8 mouse cellular contexts compared by ENCODE assay signal in genomic region chr2:181693339-181694280, GRCm38 (mm10). TPM values are rescaled to one million over a fixed set of nuclear protein-coding genes. Genes with fewer than 3 reads are reported as not detected.
DNase-seq lines count a peak whose midpoint lies in the region; ATAC-seq and TF ChIP-seq lines count a peak whose summit lies in the region.

Rgs19 (minus strand) TSS chr2:181693977.

- TF ChIP-seq CTCF in heart, adult 2 months (IDR thresholded peaks at IDR 0.05): peak; percentile 27
- TF ChIP-seq CTCF in midbrain, postnatal 0 days (IDR thresholded peaks at IDR 0.05): peak; percentile 18

- peak within 1 kb of the TSS; percentile 61 for H3K27ac ChIP-seq in embryonic facial prominence, embryonic 14.5 days (replicated peaks; ENCODE audit: low read depth, low read length)
- H3K27ac ChIP-seq in heart, adult 2 months: peak within 1 kb of the TSS; percentile 66
- H3K27ac ChIP-seq in limb, embryonic 15.5 days: peak within 1 kb of the TSS; percentile 80
- peak within 1 kb of the TSS; percentile 18 for H3K27ac ChIP-seq in midbrain, postnatal 0 days (ENCODE audit: low read depth, low read length)

- WGBS in embryonic facial prominence, embryonic 14.5 days: 1% methylated on average over 48 of the region's 75 CpGs
- 1% methylated on average over 75 of the region's 75 CpGs for WGBS in heart, adult 2 months
- under 1% methylated on average over 67 of the region's 75 CpGs for WGBS in limb, embryonic 15.5 days
- 0% methylated on average over 56 of the region's 75 CpGs for WGBS in midbrain, postnatal 0 days

- no peaks in the 10 kb centered on the region for H3K9me3 ChIP-seq in embryonic facial prominence, embryonic 14.5 days (ENCODE audit: control insufficient read depth, low read length)
- no peaks in the 10 kb centered on the region for H3K9me3 ChIP-seq in limb, embryonic 15.5 days
- no peaks in the 10 kb centered on the region for H3K9me3 ChIP-seq in midbrain, postnatal 0 days (ENCODE audit: low read length)

- peak; percentile 37 for TF ChIP-seq POLR2A in heart, adult 2 months (IDR thresholded peaks at IDR 0.05; ENCODE audit: insufficient read depth, low read depth, low read length)

- DNase-seq in urinary bladder, adult 18-20 months (ENCODE audit: low spot score in 2 of 2): peak; percentile 75 to 80
- DNase-seq in urinary bladder, postnatal 10 days (ENCODE audit: low spot score): no peak
- peak; percentile 92 for DNase-seq in embryonic facial prominence, embryonic 14.5 days (ENCODE audit: low spot score)
- DNase-seq in heart, adult 2 months: peak; percentile 90 to 94
- peak; percentile 62 to 64 for DNase-seq in kidney, adult 8-10 months
- DNase-seq in midbrain, postnatal 0 days (ENCODE audit: low spot score): peak; percentile 70
- peak; percentile 91 to 93 for DNase-seq in spleen, postnatal 36 days (ENCODE audit: low spot score in 2 of 2)

- H3K79me2 ChIP-seq in heart, adult 2 months (replicated peaks; ENCODE audit: control insufficient read depth, insufficient read depth, low read length): no peaks in the 10 kb centered on the region

- intact Hi-C loops in heart, adult 2 months (cut with DNase I): no loop called here

- ATAC-seq in embryonic facial prominence, embryonic 14.5 days (ENCODE audit: low read depth): peak; percentile 91
- peak; percentile 81 for ATAC-seq in limb, embryonic 15.5 days (ENCODE audit: insufficient number of reproducible peaks, low FRiP score, low TSS enrichment, low read depth)
- peak; percentile 75 for ATAC-seq in midbrain, postnatal 0 days (ENCODE audit: low FRiP score)

- H3K27me3 ChIP-seq in embryonic facial prominence, embryonic 14.5 days (replicated peaks; ENCODE audit: control insufficient read depth, insufficient read depth, low read length): no peaks in the 10 kb centered on the region
- no peaks in the 10 kb centered on the region for H3K27me3 ChIP-seq in heart, adult 2 months (ENCODE audit: control insufficient read depth, insufficient read depth, low read length)
- H3K27me3 ChIP-seq in limb, embryonic 15.5 days: no peaks in the 10 kb centered on the region
- no peaks in the 10 kb centered on the region for H3K27me3 ChIP-seq in midbrain, postnatal 0 days (ENCODE audit: insufficient read depth, low read length)

- H3K36me3 ChIP-seq in embryonic facial prominence, embryonic 14.5 days (ENCODE audit: control insufficient read depth, insufficient read depth, low read length): peaks cover 22% of the 10 kb centered on the region
- H3K36me3 ChIP-seq in heart, adult 2 months (ENCODE audit: control insufficient read depth, insufficient read depth, low read length): no peaks in the 10 kb centered on the region
- peaks cover 20% of the 10 kb centered on the region for H3K36me3 ChIP-seq in limb, embryonic 15.5 days
- H3K36me3 ChIP-seq in midbrain, postnatal 0 days (ENCODE audit: insufficient read depth, low read length): peaks cover 13% of the 10 kb centered on the region

- TF ChIP-seq EP300 in heart, adult 2 months (IDR thresholded peaks at IDR 0.05; ENCODE audit: insufficient read depth, low read depth, low read length): no peak

- H3K4me2 ChIP-seq in embryonic facial prominence, embryonic 14.5 days (ENCODE audit: low read depth, low read length): peak within 1 kb of the TSS; percentile 93
- peak within 1 kb of the TSS; percentile 81 for H3K4me2 ChIP-seq in limb, embryonic 15.5 days
- H3K4me2 ChIP-seq in midbrain, postnatal 0 days (ENCODE audit: low read depth, low read length, poor library complexity, severe bottlenecking): peak within 1 kb of the TSS; percentile 92

- peak within 1 kb of the TSS; percentile 79 for H3K4me3 ChIP-seq in embryonic facial prominence, embryonic 14.5 days (ENCODE audit: low read depth, low read length)
- H3K4me3 ChIP-seq in heart, adult 2 months: peak within 1 kb of the TSS; percentile 61
- H3K4me3 ChIP-seq in limb, embryonic 15.5 days: peak within 1 kb of the TSS; percentile 75
- peak within 1 kb of the TSS; percentile 65 for H3K4me3 ChIP-seq in midbrain, postnatal 0 days (ENCODE audit: low read depth, low read length)

- peak within 1 kb of the TSS; percentile 83 for H3K9ac ChIP-seq in embryonic facial prominence, embryonic 14.5 days (ENCODE audit: low read depth, low read length)
- peak within 1 kb of the TSS; percentile 83 for H3K9ac ChIP-seq in heart, adult 2 months (ENCODE audit: low read depth, low read length)
- peak within 1 kb of the TSS; percentile 61 for H3K9ac ChIP-seq in limb, embryonic 15.5 days
- peak within 1 kb of the TSS; percentile 86 for H3K9ac ChIP-seq in midbrain, postnatal 0 days (replicated peaks; ENCODE audit: low read length, poor library complexity, severe bottlenecking)

- peaks cover 9% of the 10 kb centered on the region; the same call in 1 of the 2 replicates for H3K4me1 ChIP-seq in embryonic facial prominence, embryonic 14.5 days (ENCODE audit: control insufficient read depth, insufficient read depth, low read length)
- H3K4me1 ChIP-seq in heart, adult 2 months (ENCODE audit: control insufficient read depth, insufficient read depth, low read length): peaks cover 1% of the 10 kb centered on the region; the same call in 1 of the 2 replicates
- H3K4me1 ChIP-seq in limb, embryonic 15.5 days: peaks cover 27% of the 10 kb centered on the region
- peaks cover 13% of the 10 kb centered on the region for H3K4me1 ChIP-seq in midbrain, postnatal 0 days (ENCODE audit: insufficient read depth, low read length)

RNA-seq across cellular contexts. Expression of gene Rgs19, which starts in this region (rescaled TPM):
- 82.2 and 88.4 TPM in 2 replicates for polyA plus RNA-seq in embryonic facial prominence, embryonic 14.5 days (2014; fragmentation: Nextera tagmentation; extraction: Ambion mirVana)
- total RNA-seq in heart, adult 2 months (2021): 1 to 10 TPM; 6.7 to 8.0 TPM
- polyA plus RNA-seq in heart, adult 2 months (2012; rRNA removed): 22.8 and 24.5 TPM in 2 replicates
- polyA plus RNA-seq in limb, embryonic 15.5 days (2015; fragmentation: Nextera tagmentation; extraction: Ambion mirVana): 72.9 and 84.0 TPM in 2 replicates
- 51.2 and 65.2 TPM in 2 replicates for total RNA-seq in midbrain, postnatal 0 days (2014; rRNA removed)
- polyA plus RNA-seq in midbrain, postnatal 0 days (2015; fragmentation: Nextera tagmentation; extraction: Ambion mirVana): 63.6 and 69.4 TPM in 2 replicates

Comparison
In these comparisons a context has a peak if more than half of its experiments do, and no peak if none do; other contexts are left out.
1. H3K27ac ChIP-seq: peak in every context shown above with its lines; median percentile 80 in limb, embryonic 15.5 days; 66 in heart, adult 2 months; 61 in embryonic facial prominence, embryonic 14.5 days; 18 in midbrain, postnatal 0 days.